Mouse (Mus musculus) megakaryocyte, embryonic 14.5 days (primary cell): ENCODE measurements at regions not wholly inside any gene's neighbourhood (a gene's known extent, or its start where the extent isn't known, plus 50 kb on each side); places are given as distances from the start of the nearest gene placed in this dataset.

Source experiments
- H3K27me3 ChIP-seq: replicated peaks from 2 replicates; pipeline ENCODE3; 2012; ENCODE audit warnings: inconsistent platforms
- H3K36me3 ChIP-seq: replicated peaks from 2 replicates; pipeline ENCODE3; 2012; ENCODE audit warnings: low read length, inconsistent platforms, mixed read lengths
- H3K4me1 ChIP-seq: 2 replicates; pipeline ENCODE4 v1.6.1; 2012; ENCODE audit warnings: inconsistent platforms
- H3K4me3 ChIP-seq: replicated peaks from 2 replicates; pipeline ENCODE3; 2012; ENCODE audit warnings: moderate library complexity, mild to moderate bottlenecking, inconsistent platforms
- H3K9me3 ChIP-seq: 2 replicates; pipeline ENCODE4 v1.6.1; 2012; ENCODE audit warnings: inconsistent platforms
- FLI1 ChIP-seq: IDR thresholded peaks from 2 replicates; pipeline ENCODE4 v1.6.1; 2012; ENCODE audit warnings: low read length, inconsistent platforms, mixed read lengths
- GATA1 ChIP-seq: IDR thresholded peaks from 3 replicates; pipeline ENCODE4 v1.6.1; 2012; ENCODE audit warnings: mixed read lengths, low read length, inconsistent platforms, borderline replicate concordance

GRCm38 (mm10) chr13:52735934-52736523 lies 153.1 kb downstream of the Syk start:
- H3K4me1 ChIP-seq, result peaks cover 15% of the 10 kb centered on the region
- TF ChIP-seq FLI1, result no peak
- H3K36me3 ChIP-seq, result no peaks in the 10 kb centered on the region
- peaks cover under 1% of the 10 kb centered on the region; the same call in 1 of the 2 replicates for H3K9me3 ChIP-seq
- peaks cover 54% of the 10 kb centered on the region for H3K27me3 ChIP-seq
- H3K4me3 ChIP-seq, result no peak overlapping the region

DNA sequence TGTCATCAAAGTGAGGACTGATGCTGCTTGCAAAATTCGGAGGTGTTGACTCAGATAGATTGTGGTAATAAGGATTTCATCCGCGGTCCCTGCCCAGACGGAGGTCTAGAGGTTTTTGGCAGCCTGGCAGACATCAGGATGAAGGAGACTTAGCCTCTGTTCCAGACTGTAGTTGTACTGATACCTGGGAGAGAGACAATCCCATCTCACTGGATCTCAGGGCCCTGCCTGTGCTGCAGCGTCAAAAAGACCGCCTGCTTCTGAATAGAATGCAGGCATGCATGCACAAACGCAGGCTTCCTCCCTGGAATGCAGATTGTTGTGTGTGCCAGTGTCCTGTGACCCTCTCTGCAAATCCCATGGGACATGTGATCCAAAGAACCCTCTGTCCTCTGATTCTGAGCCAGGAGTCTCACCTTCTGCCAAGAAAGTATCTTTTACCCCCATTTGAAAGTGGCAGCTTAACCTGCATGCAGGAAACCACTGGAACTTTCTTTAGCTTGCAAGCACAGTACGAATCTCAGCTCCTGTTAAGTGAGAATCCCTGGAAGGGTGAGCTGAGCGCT lies 155.2 kb downstream of the Syk start:
- TF ChIP-seq GATA1 (no peak), FLI1 (no peak)
- peaks cover 61% of the 10 kb centered on the region for H3K27me3 ChIP-seq
- H3K4me1 ChIP-seq, result peaks cover 8% of the 10 kb centered on the region
- peaks cover 5% of the 10 kb centered on the region; the same call in 1 of the 2 replicates for H3K9me3 ChIP-seq
- H3K4me3 ChIP-seq, result no peak overlapping the region
- no peaks in the 10 kb centered on the region for H3K36me3 ChIP-seq

DNA sequence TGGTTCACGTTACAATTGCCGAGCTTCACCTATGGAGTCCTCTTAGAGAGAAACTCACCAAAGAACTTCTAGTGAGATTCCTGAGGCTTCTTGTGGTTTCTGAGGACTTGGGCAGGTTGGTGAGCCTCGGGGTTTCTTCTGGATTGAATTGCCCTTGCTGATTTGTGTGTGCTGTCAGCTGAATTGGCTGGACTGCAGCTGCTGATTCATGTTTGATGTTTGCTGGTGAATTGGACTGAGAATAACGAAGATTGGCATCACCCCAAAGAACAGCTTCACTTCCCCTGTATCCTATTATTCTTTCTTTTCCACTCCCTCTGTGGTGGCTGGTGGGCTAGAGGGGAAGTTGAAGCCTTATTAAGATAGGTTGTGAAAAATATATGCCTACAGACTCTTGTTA lies 158.4 kb downstream of the Syk start:
- peaks cover 8% of the 10 kb centered on the region for H3K4me1 ChIP-seq
- no peak for TF ChIP-seq FLI1
- no peak for TF ChIP-seq GATA1
- H3K4me3 ChIP-seq, result no peak overlapping the region
- H3K36me3 ChIP-seq, result no peaks in the 10 kb centered on the region
- peaks cover 60% of the 10 kb centered on the region for H3K27me3 ChIP-seq
- H3K9me3 ChIP-seq, result peaks cover 5% of the 10 kb centered on the region; the same call in 1 of the 2 replicates

DNA sequence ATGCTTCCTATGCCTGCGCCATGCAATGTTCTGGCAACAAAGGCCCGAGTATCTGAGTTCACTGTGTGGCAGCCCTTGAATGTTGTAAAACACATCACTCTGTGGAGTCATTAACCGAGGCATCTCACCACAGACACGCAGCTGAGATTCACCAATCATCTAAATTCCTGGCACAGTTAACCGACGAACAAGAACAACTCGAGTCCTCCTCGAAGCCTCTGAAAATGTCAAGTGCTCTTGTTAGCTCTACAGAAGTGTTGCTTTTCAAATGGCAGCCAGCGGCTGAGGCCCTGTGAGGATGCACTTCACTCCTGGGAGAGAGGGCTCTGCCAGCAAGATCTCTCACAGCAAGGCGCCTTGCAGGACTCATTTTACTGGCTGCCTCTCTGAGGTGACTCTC lies 173.0 kb downstream of the Syk start:
- H3K9me3 ChIP-seq, result no peaks in the 10 kb centered on the region
- H3K36me3 ChIP-seq, result no peaks in the 10 kb centered on the region
- TF ChIP-seq FLI1, result no peak
- TF ChIP-seq GATA1, result no peak

DNA sequence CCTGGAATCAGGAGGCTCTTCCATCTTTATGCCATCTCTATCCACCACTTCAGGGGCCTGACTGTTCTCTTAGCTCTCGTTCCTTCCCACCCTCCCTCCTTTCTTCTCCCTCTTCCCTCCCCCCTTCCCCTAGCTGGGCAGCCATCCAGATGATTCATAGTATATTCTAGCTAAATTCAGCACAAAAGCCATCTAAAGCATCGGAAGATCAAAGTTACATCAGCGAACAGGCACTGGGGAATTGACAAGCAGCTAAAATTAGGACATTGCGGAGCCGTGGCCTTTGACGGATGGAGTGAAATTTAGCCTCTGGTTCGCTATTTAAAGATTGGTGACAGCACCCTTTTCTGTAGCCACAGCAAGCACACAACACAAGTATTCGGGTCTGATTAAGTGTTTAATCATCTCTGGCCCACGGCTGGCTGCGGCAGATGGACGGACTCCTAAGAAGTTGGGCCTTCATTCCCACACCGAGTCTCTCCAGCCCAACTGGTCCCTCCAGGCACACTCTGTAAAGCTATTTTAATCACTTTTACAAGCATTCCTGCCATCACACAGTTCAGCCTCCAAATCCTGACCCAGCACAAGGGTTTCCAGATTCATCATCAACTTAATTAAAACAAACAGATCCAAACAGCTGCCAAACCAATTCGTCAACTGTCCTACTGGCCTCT lies 163.8 kb downstream of the Auh start:
- Histone ChIP-seq H3K4me1 (peaks cover 3% of the 10 kb centered on the region; the same call in 1 of the 2 replicates), H3K4me3 (no peak overlapping the region), H3K9me3 (peaks cover 17% of the 10 kb centered on the region; the same call in 1 of the 2 replicates), H3K36me3 (no peaks in the 10 kb centered on the region), H3K27me3 (peaks cover 70% of the 10 kb centered on the region)
- TF ChIP-seq FLI1 (no peak), GATA1 (no peak)

More for the DNA sequence above, 173.0 kb downstream of the Syk start:
- Histone ChIP-seq H3K4me3 (no peak overlapping the region), H3K4me1 (no peaks in the 10 kb centered on the region), H3K27me3 (peaks cover 66% of the 10 kb centered on the region)

- H3K4me1 ChIP-seq, result peaks cover 9% of the 10 kb centered on the region; the same call in 1 of the 2 replicates
- H3K9me3 ChIP-seq, result peaks cover 17% of the 10 kb centered on the region; the same call in 1 of the 2 replicates
- H3K36me3 ChIP-seq, result no peaks in the 10 kb centered on the region
- TF ChIP-seq FLI1 (no peak), GATA1 (no peak)
- H3K27me3 ChIP-seq, result peaks cover 70% of the 10 kb centered on the region
- H3K4me3 ChIP-seq, result no peak overlapping the region
Observed at GRCm38 (mm10) chr13:52766236-52766635, 163.2 kb downstream of the Auh start.

DNA sequence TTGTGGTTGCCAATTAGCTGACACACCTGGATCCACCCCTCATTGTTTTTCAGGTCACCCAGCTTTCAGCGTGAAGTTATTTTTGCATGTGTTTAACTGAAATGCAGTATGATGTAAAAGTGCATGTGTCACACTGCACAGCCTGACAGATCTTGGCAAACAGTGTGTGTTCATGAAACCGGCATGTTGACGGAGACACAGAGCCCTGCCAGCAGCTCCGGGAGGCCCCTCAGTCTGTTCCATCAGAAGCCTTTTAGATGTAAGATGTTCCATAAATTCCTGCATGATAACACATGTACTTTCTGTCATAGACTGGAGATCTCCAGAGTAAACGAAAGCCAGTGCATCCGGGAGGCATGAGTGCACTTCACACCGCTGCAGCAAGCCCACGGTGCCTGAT lies 159.5 kb downstream of the Auh start:
- Histone ChIP-seq H3K4me1 (peaks cover 26% of the 10 kb centered on the region), H3K36me3 (no peaks in the 10 kb centered on the region), H3K27me3 (peaks cover 46% of the 10 kb centered on the region), H3K4me3 (no peak overlapping the region), H3K9me3 (peaks cover 12% of the 10 kb centered on the region)
- TF ChIP-seq GATA1 (no peak), FLI1 (no peak)

- H3K4me3 ChIP-seq, result peak overlapping the region; percentile 1
Observed at GRCm38 (mm10) chr13:52771518-52771917, 158.0 kb downstream of the Auh start.

GRCm38 (mm10) chr13:52772081-52772480 lies 157.4 kb downstream of the Auh start:
- peaks cover 43% of the 10 kb centered on the region for H3K27me3 ChIP-seq
- TF ChIP-seq GATA1, result no peak
- TF ChIP-seq FLI1, result no peak
- H3K9me3 ChIP-seq, result peaks cover 13% of the 10 kb centered on the region

More at GRCm38 (mm10) chr13:52771518-52771917, 158.0 kb downstream of the Auh start:
- peaks cover 26% of the 10 kb centered on the region for H3K4me1 ChIP-seq
- H3K36me3 ChIP-seq, result no peaks in the 10 kb centered on the region
- H3K9me3 ChIP-seq, result peaks cover 16% of the 10 kb centered on the region
- TF ChIP-seq GATA1 (no peak), FLI1 (no peak)
- peaks cover 41% of the 10 kb centered on the region for H3K27me3 ChIP-seq

DNA sequence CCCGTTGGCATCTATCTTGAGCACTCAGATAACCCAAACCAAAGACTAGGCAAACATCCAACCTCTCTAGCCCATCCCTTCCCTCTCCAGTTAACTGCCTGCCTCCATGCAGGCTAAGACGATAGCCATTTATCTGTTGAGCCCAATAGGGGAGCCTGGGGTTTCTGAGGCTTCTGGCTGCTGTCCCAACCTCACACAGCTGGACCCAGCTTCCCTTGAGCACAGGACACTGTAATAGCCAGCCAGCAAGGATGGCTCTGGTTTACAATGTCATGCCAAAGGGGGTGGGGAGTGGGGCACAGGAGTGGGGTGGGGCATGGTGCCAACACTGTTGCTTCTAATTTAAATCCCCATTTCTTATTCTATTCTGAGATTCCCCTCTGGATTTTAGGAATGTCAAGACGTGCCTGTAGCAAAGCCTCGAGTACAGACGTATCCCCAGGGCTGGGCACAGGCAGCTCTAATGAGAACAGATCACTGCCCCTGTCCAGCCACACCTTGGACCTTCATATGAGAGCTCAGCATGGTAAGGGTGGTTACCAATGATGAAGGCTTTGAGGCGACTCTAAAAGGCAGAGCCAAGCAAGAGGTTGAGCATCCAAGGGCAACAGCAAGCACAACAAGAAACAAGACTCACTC lies 152.0 kb downstream of the Auh start:
- Histone ChIP-seq H3K4me1 (peaks cover 27% of the 10 kb centered on the region), H3K9me3 (peaks cover 5% of the 10 kb centered on the region), H3K36me3 (no peaks in the 10 kb centered on the region), H3K4me3 (no peak overlapping the region), H3K27me3 (peaks cover 41% of the 10 kb centered on the region)
- TF ChIP-seq FLI1 (no peak), GATA1 (no peak)

More at GRCm38 (mm10) chr13:52772081-52772480, 157.4 kb downstream of the Auh start:
- Histone ChIP-seq H3K4me1 (peaks cover 30% of the 10 kb centered on the region), H3K36me3 (no peaks in the 10 kb centered on the region), H3K4me3 (no peak overlapping the region)
